22 mouse cellular contexts compared by ENCODE assay signal in genomic region chr9:113021866-113022645, GRCm38 (mm10).
DNase-seq lines count a peak whose midpoint lies in the region; TF ChIP-seq lines count a peak whose summit lies in the region.
"Had no signal": no experiment of that assay in that cellular context is flagged by ENCODE, and none has a peak within 500 bp of the region (broad histone marks: within the 10 kb centered on the region; RNA-seq: fewer than 3 reads in every experiment).

No protein-coding gene starts in this region.

- intact Hi-C loops in left cerebral cortex, adult 2 months (cut with DNase I), result loop anchor here (10.0 kb wide), 3 partner anchors 153 to 787 kb away; partner anchors contain the start of gene Arpp21

- no peak for TF ChIP-seq CTCF in left cerebral cortex, adult 2 months (IDR thresholded peaks at IDR 0.05)
- TF ChIP-seq CTCF in brain, embryonic 14.5 days (IDR thresholded peaks at IDR 0.05; ENCODE audit: borderline replicate concordance, extremely low read depth, insufficient read depth, insufficient read length), result no peak

- H3K27ac ChIP-seq in left cerebral cortex, adult 2 months, result peak overlapping the region; percentile 63; the same call in 1 of the 2 replicates
- H3K27ac ChIP-seq: embryonic facial prominence, embryonic 10.5 days; heart, embryonic 15.5 days; kidney, embryonic 15.5 days; limb, embryonic 13.5 days; liver, embryonic 12.5 days; midbrain, embryonic 10.5 days had no signal

- no peak overlapping the region for H3K4me3 ChIP-seq in left cerebral cortex, adult 2 months
- H3K4me3 ChIP-seq: embryonic facial prominence, embryonic 10.5 days; heart, embryonic 15.5 days; kidney, embryonic 15.5 days; limb, embryonic 13.5 days; liver, embryonic 12.5 days; midbrain, embryonic 10.5 days had no signal

- no peak for TF ChIP-seq POLR2A in brain, embryonic 14.5 days (IDR thresholded peaks at IDR 0.05; ENCODE audit: borderline replicate concordance, extremely low read depth, insufficient read depth, insufficient read length, poor library complexity, severe bottlenecking)

- DNase-seq in left cerebral cortex, adult 2 months (ENCODE audit: extremely low spot score in 1 of 2, low spot score in 2 of 2), result no peak
- DNase-seq in left cerebral cortex, adult 8-10 months (ENCODE audit: low spot score in 2 of 2), result no peak
- peak; percentile 42 for DNase-seq in brain, embryonic 14.5 days (ENCODE audit: low read depth)
- peak; percentile 65 to 79 for DNase-seq in cerebellum, adult 18-20 months
- peak; percentile 55 to 78 for DNase-seq in cerebellum, postnatal 14 days
- no peak for DNase-seq in layer of hippocampus, postnatal 36 days
- no peak for DNase-seq in adrenal gland, postnatal 4 days (ENCODE audit: low spot score in 2 of 2)
- DNase-seq: adrenal gland, postnatal 10 days; forebrain, postnatal 0 days; gastrocnemius, postnatal 36 days; heart, postnatal 36 days; kidney, adult 11 months; lung, adult 18-20 months; lung, postnatal 10 days; right cerebral cortex, postnatal 14 days; spleen, adult 18-20 months had no signal

Comparison
In these comparisons a context has a peak if more than half of its experiments do, and no peak if none do; other contexts are left out.
1. DNase-seq: peak in brain, embryonic 14.5 days (single experiment), cerebellum, adult 18-20 months (2 of 2) and cerebellum, postnatal 14 days (2 of 2); none in left cerebral cortex, adult 2 months (0 of 2), left cerebral cortex, adult 8-10 months (0 of 2), layer of hippocampus, postnatal 36 days (0 of 2) and adrenal gland, postnatal 4 days (0 of 2).